Mouse (Mus musculus) stomach, postnatal 0 days (tissue): ENCODE data around the gene Fam210b. TPM values are rescaled to one million over a fixed set of nuclear protein-coding genes. Genes with fewer than 3 reads are reported as not detected.

Experiments
- ATAC-seq: fragments of 200-750 bp; cut with Nextera tagmentation; 2 replicates; pipeline ENCODE4 v1.8.0; 2017; ENCODE audit not compliant: low FRiP score, low TSS enrichment
- DNase-seq: peaks from one replicate; pipeline ENCODE4 v3.0.0-alpha.2; 2016; ENCODE audit warnings: low spot score
- H3K27ac ChIP-seq: fragments of 300-500 bp; sonication (generic); replicated peaks from 2 replicates; pipeline ENCODE4 v1.5.1; 2014; ENCODE audit warnings: mild to moderate bottlenecking, control low read depth
- H3K27me3 ChIP-seq: fragments of 300-500 bp; sonication (generic); 2 replicates; pipeline ENCODE4 v1.6.1; 2014; ENCODE audit warnings: low read length; ENCODE audit not compliant: control insufficient read depth, insufficient read depth
- H3K36me3 ChIP-seq: fragments of 300-500 bp; sonication (generic); 2 replicates; pipeline ENCODE4 v1.6.1; 2014; ENCODE audit warnings: low read length, mixed read lengths; ENCODE audit not compliant: control insufficient read depth, insufficient read depth
- H3K4me1 ChIP-seq: fragments of 300-500 bp; sonication (generic); replicated peaks from 2 replicates; pipeline ENCODE4 v1.6.1; 2014; ENCODE audit warnings: antibody characterized with exemption; ENCODE audit not compliant: control insufficient read depth, insufficient read depth
- H3K4me2 ChIP-seq: fragments of 300-500 bp; sonication (generic); replicated peaks from 2 replicates; pipeline ENCODE4 v1.6.1; 2014; ENCODE audit warnings: low read depth, mild to moderate bottlenecking, control low read depth, moderate library complexity
- H3K4me3 ChIP-seq: fragments of 300-500 bp; sonication (generic); 2 replicates; pipeline ENCODE4 v1.5.1; 2014; ENCODE audit warnings: low read depth, low read length, control low read depth
- H3K9ac ChIP-seq: fragments of 300-500 bp; sonication (generic); 2 replicates; pipeline ENCODE4 v1.6.1; 2014; ENCODE audit warnings: mild to moderate bottlenecking, low read length, control low read depth, mixed read lengths
- H3K9me3 ChIP-seq: fragments of 300-500 bp; sonication (generic); 2 replicates; pipeline ENCODE4 v1.6.1; 2016; ENCODE audit warnings: low read length; ENCODE audit not compliant: control insufficient read depth
- CTCF ChIP-seq: IDR thresholded peaks from 2 replicates; pipeline ENCODE4 v1.5.1; 2016; ENCODE audit warnings: antibody characterized with exemption, low read depth, mild to moderate bottlenecking, moderate library complexity
- EP300 ChIP-seq: optimal IDR thresholded peaks from 2 replicates; pipeline ENCODE3; 2016; ENCODE audit warnings: antibody characterized with exemption
- WGBS: fragments of 180-500 bp; shearing (Covaris S2); extraction: QIAGEN DNeasy Blood & Tissue Kit; methylation state at CpG from one replicate; pipeline ENCODE4 v1.1.7; 2014; 5-methylcytosine and 5-hydroxymethylcytosine counted together
- polyA plus RNA-seq: library from polyadenylated mRNA; unstranded; fragments of >200 nt; fragmentation: Nextera tagmentation; extraction: Ambion mirVana; gene quantifications from 2 replicates; pipeline ENCODE4 v1.2.1, GENCODE M21; 2015

Gene Fam210b
- polyA plus RNA-seq, 1 experiment from 2014 or later, result 23.9 TPM

- no peaks in the 10 kb centered on the region for H3K27me3 ChIP-seq
- WGBS, result 56% methylated on average over 7 of the region's 7 CpGs
- TF ChIP-seq CTCF (no peak), EP300 (no peak)
- H3K4me3 ChIP-seq, result no peak overlapping the region
- H3K9me3 ChIP-seq, result no peaks in the 10 kb centered on the region
- H3K9ac ChIP-seq, result no peak overlapping the region
- no peak overlapping the region for H3K4me2 ChIP-seq
- ATAC-seq (no peak), DNase-seq (no peak)
- no peak overlapping the region for H3K27ac ChIP-seq
- no peaks in the 10 kb centered on the region for H3K36me3 ChIP-seq
- H3K4me1 ChIP-seq, result no peaks in the 10 kb centered on the region
Measured at GRCm38 (mm10) chr2:172404239-172404638, 58.9 kb downstream of the Fam210b start.

- Histone ChIP-seq H3K27ac (no peak overlapping the region), H3K4me3 (no peak overlapping the region), H3K4me2 (no peak overlapping the region), H3K9me3 (no peaks in the 10 kb centered on the region), H3K9ac (no peak overlapping the region), H3K27me3 (no peaks in the 10 kb centered on the region), H3K4me1 (no peaks in the 10 kb centered on the region), H3K36me3 (no peaks in the 10 kb centered on the region)
- 53% methylated on average over 3 of the region's 3 CpGs for WGBS
- TF ChIP-seq EP300 (no peak), CTCF (no peak)
- ATAC-seq (no peak), DNase-seq (no peak)
Measured at GRCm38 (mm10) chr2:172405011-172405410, 59.6 kb downstream of the Fam210b start.

Other genes with a start within 250 kb of the Fam210b start
- gene Mc3r, start 97.1 kb upstream of the Fam210b start, polyA plus RNA-seq, result not detected in 2 replicates
- 18.9 and 24.1 TPM in 2 replicates for gene Aurka, start 25.0 kb downstream of the Fam210b start, polyA plus RNA-seq
- 19.9 TPM in 2 replicates for gene Cstf1, start 25.1 kb downstream of the Fam210b start, polyA plus RNA-seq
- gene Cass4, start 48.2 kb downstream of the Fam210b start, polyA plus RNA-seq, result 0.17 and 0.18 TPM in 2 replicates
- gene Rtf2, start 95.0 kb downstream of the Fam210b start, polyA plus RNA-seq, result 79.7 and 81.1 TPM in 2 replicates
- gene Gcnt7, start 113.0 kb downstream of the Fam210b start, polyA plus RNA-seq, result 0.38 and 0.44 TPM in 2 replicates
- gene Fam209, start 127.0 kb downstream of the Fam210b start, polyA plus RNA-seq, result 0.15 and 0.33 TPM in 2 replicates
- gene Tfap2c, start 204.0 kb downstream of the Fam210b start, polyA plus RNA-seq, result 9.7 and 12.5 TPM in 2 replicates